Mouse (Mus musculus) hindbrain, embryonic 15.5 days (tissue): Measurements from ENCODE around the gene Gm28038. TPM values are rescaled to one million over a fixed set of nuclear protein-coding genes. Genes with fewer than 3 reads are reported as not detected.

Source experiments
- ATAC-seq: fragments of 200-750 bp; cut with Nextera tagmentation; 2 replicates; pipeline ENCODE4 v1.8.0; 2017; ENCODE audit warnings: low read depth, moderate number of reproducible peaks, moderate TSS enrichment; ENCODE audit not compliant: low FRiP score
- H3K27ac ChIP-seq: fragments of 300-500 bp; sonication (generic); replicated peaks from 2 replicates; pipeline ENCODE4 v1.5.1; 2015; ENCODE audit warnings: mild to moderate bottlenecking, inconsistent platforms
- H3K27me3 ChIP-seq: fragments of 300-500 bp; sonication (generic); 2 replicates; pipeline ENCODE4 v1.6.1; 2015; ENCODE audit warnings: control low read depth, inconsistent platforms
- H3K36me3 ChIP-seq: fragments of 300-500 bp; sonication (generic); 2 replicates; pipeline ENCODE4 v1.6.1; 2015; ENCODE audit warnings: control low read depth, inconsistent platforms
- H3K4me1 ChIP-seq: fragments of 300-500 bp; sonication (generic); replicated peaks from 2 replicates; pipeline ENCODE4 v1.6.1; 2015; ENCODE audit warnings: control low read depth, inconsistent platforms
- H3K4me2 ChIP-seq: fragments of 300-500 bp; sonication (generic); 2 replicates; pipeline ENCODE4 v1.6.1; 2015; ENCODE audit warnings: moderate library complexity, mild to moderate bottlenecking, inconsistent platforms
- H3K4me3 ChIP-seq: fragments of 300-500 bp; sonication (generic); 2 replicates; pipeline ENCODE4 v1.5.1; 2015; ENCODE audit warnings: mild to moderate bottlenecking, inconsistent platforms
- H3K9ac ChIP-seq: fragments of 300-500 bp; sonication (generic); 2 replicates; pipeline ENCODE4 v1.6.1; 2015; ENCODE audit warnings: inconsistent platforms
- H3K9me3 ChIP-seq: fragments of 300-500 bp; sonication (generic); 2 replicates; pipeline ENCODE4 v1.6.1; 2016; ENCODE audit warnings: control low read depth, inconsistent platforms
- WGBS: fragments of 180-500 bp; shearing (Covaris S2); methylation state at CpG from one replicate; pipeline ENCODE4 v1.1.7; 2015; 5-methylcytosine and 5-hydroxymethylcytosine counted together
- polyA plus RNA-seq: library from polyadenylated mRNA; unstranded; fragments of >200 nt; fragmentation: Nextera tagmentation; extraction: Ambion mirVana; gene quantifications from 2 replicates; pipeline ENCODE4 v1.2.1, GENCODE M21; 2015

The Gm28038 gene
- not detected in 2 replicates for polyA plus RNA-seq

- H3K27ac ChIP-seq = no peak within 1 kb of the TSS
- H3K9me3 ChIP-seq = no peaks in the 10 kb centered on the region
- H3K36me3 ChIP-seq = peaks cover 4% of the 10 kb centered on the region; the same call in 1 of the 2 replicates
- 92% methylated on average over 11 of the region's 11 CpGs for WGBS
- H3K9ac ChIP-seq = no peak within 1 kb of the TSS
- no peak for ATAC-seq
- no peaks in the 10 kb centered on the region for H3K27me3 ChIP-seq
- peaks cover 11% of the 10 kb centered on the region for H3K4me1 ChIP-seq
- H3K4me2 ChIP-seq = no peak within 1 kb of the TSS
- H3K4me3 ChIP-seq = no peak within 1 kb of the TSS
Measured at GRCm38 (mm10) chr2:30280743-30281142, at the start of gene Gm28038. Gene Gm28038, plus strand, starts transcription at chr2:30281043.

- no peak overlapping the region for H3K9ac ChIP-seq
- peaks cover 29% of the 10 kb centered on the region for H3K4me1 ChIP-seq
- no peak overlapping the region for H3K27ac ChIP-seq
- ATAC-seq = no peak
- no peaks in the 10 kb centered on the region for H3K27me3 ChIP-seq
- no peak overlapping the region for H3K4me3 ChIP-seq
- no peak overlapping the region for H3K4me2 ChIP-seq
- 91% methylated on average over 5 of the region's 5 CpGs for WGBS
- no peaks in the 10 kb centered on the region for H3K9me3 ChIP-seq
- H3K36me3 ChIP-seq = peaks cover 5% of the 10 kb centered on the region
Measured at GRCm38 (mm10) chr2:30235593-30235992, 45.2 kb upstream of the Gm28038 start.

- Histone ChIP-seq H3K27me3 (no peaks in the 10 kb centered on the region), H3K9ac (peak overlapping the region; percentile 59)
- ATAC-seq = no peak
Measured at GRCm38 (mm10) chr2:30236426-30237198, 44.2 kb upstream of the Gm28038 start.

GRCm38 (mm10) chr2:30237199-30237880 lies 43.5 kb upstream of the Gm28038 start, which contains the start of gene Lrrc8a:
Gene Lrrc8a, plus strand, starts transcription at chr2:30237715.
- Histone ChIP-seq H3K4me2 (peak within 1 kb of the TSS; percentile 87), H3K9ac (peak within 1 kb of the TSS; percentile 77), H3K4me1 (peaks cover 31% of the 10 kb centered on the region), H3K4me3 (peak within 1 kb of the TSS; percentile 73), H3K36me3 (peaks cover 17% of the 10 kb centered on the region), H3K27me3 (no peaks in the 10 kb centered on the region), H3K27ac (peak within 1 kb of the TSS; percentile 93), H3K9me3 (no peaks in the 10 kb centered on the region)
- peak; percentile 98 for ATAC-seq
- under 1% methylated on average over 66 of the region's 67 CpGs for WGBS

More at GRCm38 (mm10) chr2:30236426-30237198, 44.2 kb upstream of the Gm28038 start:
- H3K27ac ChIP-seq = peak overlapping the region; percentile 93
- peak overlapping the region; percentile 87 for H3K4me2 ChIP-seq
- peaks cover 14% of the 10 kb centered on the region for H3K36me3 ChIP-seq
- H3K9me3 ChIP-seq = no peaks in the 10 kb centered on the region
- peaks cover 29% of the 10 kb centered on the region for H3K4me1 ChIP-seq
- WGBS = 4% methylated on average over 18 of the region's 18 CpGs
- H3K4me3 ChIP-seq = peak overlapping the region; percentile 73

GRCm38 (mm10) chr2:30237881-30238280 lies 43.0 kb upstream of the Gm28038 start:
- peak overlapping the region; percentile 73 for H3K4me3 ChIP-seq
- peaks cover 17% of the 10 kb centered on the region for H3K36me3 ChIP-seq
- H3K27me3 ChIP-seq = no peaks in the 10 kb centered on the region
- ATAC-seq = peak; percentile 92
- WGBS = under 1% methylated on average over 33 of the region's 42 CpGs
- peak overlapping the region; percentile 93 for H3K27ac ChIP-seq
- H3K4me1 ChIP-seq = peaks cover 37% of the 10 kb centered on the region
- no peaks in the 10 kb centered on the region for H3K9me3 ChIP-seq
- peak overlapping the region; percentile 77 for H3K9ac ChIP-seq
- peak overlapping the region; percentile 87 for H3K4me2 ChIP-seq

GRCm38 (mm10) chr2:30238906-30239465 lies 41.9 kb upstream of the Gm28038 start:
- WGBS = 82% methylated on average over 3 of the region's 3 CpGs
- Histone ChIP-seq H3K27ac (0 out of 2 replicates have a peak overlapping the region, but pooled peaks have one; percentile 3), H3K9me3 (no peaks in the 10 kb centered on the region), H3K36me3 (peaks cover 24% of the 10 kb centered on the region), H3K4me3 (peak overlapping the region; percentile 73), H3K9ac (peak overlapping the region; percentile 77), H3K4me2 (peak overlapping the region; percentile 87), H3K4me1 (peaks cover 41% of the 10 kb centered on the region), H3K27me3 (no peaks in the 10 kb centered on the region)
- no peak for ATAC-seq

- H3K36me3 ChIP-seq = peaks cover 24% of the 10 kb centered on the region
- ATAC-seq = no peak
- peaks cover 41% of the 10 kb centered on the region for H3K4me1 ChIP-seq
- H3K27ac ChIP-seq = no peak overlapping the region
- no peak overlapping the region for H3K9ac ChIP-seq
- no peaks in the 10 kb centered on the region for H3K27me3 ChIP-seq
- H3K9me3 ChIP-seq = no peaks in the 10 kb centered on the region
- H3K4me3 ChIP-seq = no peak overlapping the region
- 88% methylated on average over 4 of the region's 4 CpGs for WGBS
- H3K4me2 ChIP-seq = peak overlapping the region; percentile 87
Measured at GRCm38 (mm10) chr2:30239777-30240176, 41.1 kb upstream of the Gm28038 start.

- H3K9ac ChIP-seq = no peak within 1 kb of the TSS
- no peak within 1 kb of the TSS for H3K4me3 ChIP-seq
- no peaks in the 10 kb centered on the region for H3K27me3 ChIP-seq
- H3K36me3 ChIP-seq = peaks cover 24% of the 10 kb centered on the region
- peak within 1 kb of the TSS; percentile 87 for H3K4me2 ChIP-seq
- WGBS = 87% methylated on average over 2 of the region's 2 CpGs
- H3K9me3 ChIP-seq = no peaks in the 10 kb centered on the region
- H3K4me1 ChIP-seq = peaks cover 41% of the 10 kb centered on the region
- ATAC-seq = no peak
- no peak within 1 kb of the TSS for H3K27ac ChIP-seq
Measured at GRCm38 (mm10) chr2:30240267-30240666, 40.6 kb upstream of the Gm28038 start, which contains the start of gene Gm28035. Gene Gm28035, plus strand, starts transcription at chr2:30240567.

- H3K4me2 ChIP-seq = no peak overlapping the region
- H3K4me3 ChIP-seq = no peak overlapping the region
- no peaks in the 10 kb centered on the region for H3K27me3 ChIP-seq
- no peak overlapping the region for H3K9ac ChIP-seq
- peak overlapping the region; percentile 18; the same call in 1 of the 2 replicates for H3K27ac ChIP-seq
- no peaks in the 10 kb centered on the region for H3K9me3 ChIP-seq
- peaks cover 33% of the 10 kb centered on the region for H3K4me1 ChIP-seq
- ATAC-seq = no peak
- peaks cover 24% of the 10 kb centered on the region for H3K36me3 ChIP-seq
- WGBS = 26% methylated on average over 4 of the region's 4 CpGs
Measured at GRCm38 (mm10) chr2:30242509-30242908, 38.3 kb upstream of the Gm28038 start.

GRCm38 (mm10) chr2:30243391-30243790 lies 37.5 kb upstream of the Gm28038 start:
- Histone ChIP-seq H3K9ac (no peak overlapping the region), H3K27ac (no peak overlapping the region), H3K27me3 (no peaks in the 10 kb centered on the region), H3K4me3 (no peak overlapping the region), H3K9me3 (no peaks in the 10 kb centered on the region), H3K36me3 (peaks cover 27% of the 10 kb centered on the region), H3K4me2 (no peak overlapping the region), H3K4me1 (peaks cover 30% of the 10 kb centered on the region)
- no peak for ATAC-seq
- 92% methylated on average over 4 of the region's 4 CpGs for WGBS

- H3K4me3 ChIP-seq = no peak overlapping the region
- peaks cover 31% of the 10 kb centered on the region for H3K36me3 ChIP-seq
- H3K9me3 ChIP-seq = no peaks in the 10 kb centered on the region
- no peak overlapping the region for H3K4me2 ChIP-seq
- ATAC-seq = no peak
- H3K27ac ChIP-seq = no peak overlapping the region
- H3K4me1 ChIP-seq = peaks cover 17% of the 10 kb centered on the region
- H3K9ac ChIP-seq = no peak overlapping the region
- no peaks in the 10 kb centered on the region for H3K27me3 ChIP-seq
- WGBS = 83% methylated on average over 7 of the region's 7 CpGs
Measured at GRCm38 (mm10) chr2:30244595-30245178, 36.2 kb upstream of the Gm28038 start.
